Mouse (Mus musculus) lung, postnatal 0 days (tissue): ENCODE measurements at regions not wholly inside any gene's neighbourhood (a gene's known extent, or its start where the extent isn't known, plus 50 kb on each side); places are given as distances from the start of the nearest gene placed in this dataset.

ENCODE experiments used
- ATAC-seq: fragments of 200-750 bp; cut with Nextera tagmentation; 2 replicates; pipeline ENCODE4 v1.8.0; 2017; ENCODE audit warnings: moderate library complexity
- DNase-seq: peaks from one replicate; pipeline ENCODE4 v3.0.0-alpha.2; 2016; ENCODE audit warnings: low spot score
- H3K27ac ChIP-seq: fragments of 300-500 bp; sonication (generic); 2 replicates; pipeline ENCODE4 v1.5.1; 2014; ENCODE audit warnings: antibody characterized with exemption, mild to moderate bottlenecking, low read length, mixed read lengths
- H3K27me3 ChIP-seq: fragments of 300-500 bp; sonication (generic); replicated peaks from 2 replicates; pipeline ENCODE4 v1.6.1; 2014; ENCODE audit warnings: low read length, mixed read lengths; ENCODE audit not compliant: insufficient read depth
- H3K36me3 ChIP-seq: fragments of 300-500 bp; sonication (generic); 2 replicates; pipeline ENCODE4 v1.6.1; 2014; ENCODE audit warnings: low read length, mixed read lengths; ENCODE audit not compliant: insufficient read depth
- H3K4me1 ChIP-seq: fragments of 300-500 bp; sonication (generic); 2 replicates; pipeline ENCODE4 v1.6.1; 2014; ENCODE audit warnings: antibody characterized with exemption, low read depth, low read length, mixed read lengths; ENCODE audit not compliant: insufficient read depth
- H3K4me2 ChIP-seq: fragments of 300-500 bp; sonication (generic); replicated peaks from 2 replicates; pipeline ENCODE4 v1.6.1; 2014; ENCODE audit warnings: low read depth, mild to moderate bottlenecking, low read length, moderate library complexity, mixed read lengths
- H3K4me3 ChIP-seq: fragments of 300-500 bp; sonication (generic); 2 replicates; pipeline ENCODE4 v1.5.1; 2014; ENCODE audit warnings: low read depth, low read length
- H3K9ac ChIP-seq: fragments of 300-500 bp; sonication (generic); replicated peaks from 2 replicates; pipeline ENCODE4 v1.6.1; 2014; ENCODE audit warnings: low read depth, mild to moderate bottlenecking
- H3K9me3 ChIP-seq: fragments of 300-500 bp; sonication (generic); 2 replicates; pipeline ENCODE4 v1.6.1; 2016; ENCODE audit warnings: low read length, mixed read lengths
- CTCF ChIP-seq: IDR thresholded peaks from 2 replicates; pipeline ENCODE4 v1.5.1; 2016; ENCODE audit warnings: antibody characterized with exemption, mild to moderate bottlenecking
- EP300 ChIP-seq: IDR thresholded peaks from 2 replicates; pipeline ENCODE4 v1.6.1; 2016; ENCODE audit warnings: antibody characterized with exemption, mild to moderate bottlenecking, control low read depth
- WGBS: fragments of 180-500 bp; shearing (Covaris S2); extraction: QIAGEN DNeasy Blood & Tissue Kit; methylation state at CpG from one replicate; pipeline ENCODE4 v1.1.7; 2014; 5-methylcytosine and 5-hydroxymethylcytosine counted together

GRCm38 (mm10) chr2:26787312-26787711, 77.5 kb downstream of the Abo start:
- no peaks in the 10 kb centered on the region for H3K9me3 ChIP-seq
- ATAC-seq (no peak), DNase-seq (no peak)
- H3K4me3 ChIP-seq = no peak overlapping the region
- H3K27me3 ChIP-seq = no peaks in the 10 kb centered on the region
- no peaks in the 10 kb centered on the region for H3K36me3 ChIP-seq
- H3K9ac ChIP-seq = no peak overlapping the region
- H3K4me1 ChIP-seq = no peaks in the 10 kb centered on the region
- H3K4me2 ChIP-seq = no peak overlapping the region
- no peak overlapping the region for H3K27ac ChIP-seq
- TF ChIP-seq EP300 (no peak), CTCF (no peak)

- no peak overlapping the region for H3K9ac ChIP-seq
- TF ChIP-seq CTCF = no peak
- TF ChIP-seq EP300 = no peak
- no peaks in the 10 kb centered on the region for H3K9me3 ChIP-seq
- H3K27me3 ChIP-seq = no peaks in the 10 kb centered on the region
- no peak overlapping the region for H3K27ac ChIP-seq
- ATAC-seq (no peak), DNase-seq (no peak)
- 78% methylated on average over 2 of the region's 2 CpGs for WGBS
- H3K4me1 ChIP-seq = no peaks in the 10 kb centered on the region
- no peak overlapping the region for H3K4me3 ChIP-seq
- H3K4me2 ChIP-seq = no peak overlapping the region
- H3K36me3 ChIP-seq = no peaks in the 10 kb centered on the region
These were observed 87.8 kb downstream of the Abo start for GRCm38 (mm10) chr2:26777016-26777415.

GRCm38 (mm10) chr2:26753357-26753756, 82.3 kb upstream of the Lcn4 start:
- Histone ChIP-seq H3K4me1 (no peaks in the 10 kb centered on the region), H3K27ac (no peak overlapping the region), H3K4me2 (no peak overlapping the region), H3K9ac (no peak overlapping the region), H3K27me3 (no peaks in the 10 kb centered on the region), H3K36me3 (no peaks in the 10 kb centered on the region), H3K9me3 (no peaks in the 10 kb centered on the region), H3K4me3 (no peak overlapping the region)
- WGBS = 75% methylated on average over 4 of the region's 4 CpGs
- TF ChIP-seq EP300 = no peak
- no peak for TF ChIP-seq CTCF
- DNase-seq = no peak
- ATAC-seq = no peak

- no peak overlapping the region for H3K27ac ChIP-seq
- TF ChIP-seq EP300 (no peak), CTCF (no peak)
- H3K27me3 ChIP-seq = no peaks in the 10 kb centered on the region
- H3K9ac ChIP-seq = no peak overlapping the region
- no peaks in the 10 kb centered on the region for H3K4me1 ChIP-seq
- WGBS = 67% methylated on average over 1 of the region's 1 CpGs
- no peak overlapping the region for H3K4me2 ChIP-seq
- ATAC-seq (no peak), DNase-seq (no peak)
- no peaks in the 10 kb centered on the region for H3K36me3 ChIP-seq
- no peaks in the 10 kb centered on the region for H3K9me3 ChIP-seq
- no peak overlapping the region for H3K4me3 ChIP-seq
These were observed 80.8 kb upstream of the Lcn4 start for GRCm38 (mm10) chr2:26751916-26752315.

DNA sequence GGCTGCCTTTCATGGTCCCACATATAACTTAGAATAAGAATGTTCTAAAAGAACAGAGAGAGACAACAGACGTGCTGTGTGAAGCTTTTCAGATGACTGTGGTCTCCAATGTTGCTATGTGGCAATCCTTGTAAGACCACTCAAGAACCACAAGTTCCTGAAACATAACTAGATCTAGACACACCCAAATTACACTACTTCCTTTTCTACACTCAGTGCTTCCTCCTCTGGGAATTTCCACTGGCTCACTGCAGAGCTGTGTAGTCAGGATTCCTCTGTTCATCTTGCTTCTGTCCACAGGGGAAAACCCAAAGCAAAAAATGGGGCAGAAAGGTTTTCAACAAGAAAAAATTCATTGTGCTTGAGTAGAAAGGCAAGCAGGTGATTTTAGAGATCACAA, 73.3 kb upstream of the Lcn4 start:
- ATAC-seq (no peak), DNase-seq (peak; percentile 31)
- Histone ChIP-seq H3K27ac (no peak overlapping the region), H3K4me2 (no peak overlapping the region), H3K36me3 (no peaks in the 10 kb centered on the region), H3K9ac (no peak overlapping the region), H3K27me3 (no peaks in the 10 kb centered on the region), H3K4me3 (no peak overlapping the region), H3K9me3 (no peaks in the 10 kb centered on the region), H3K4me1 (no peaks in the 10 kb centered on the region)
- TF ChIP-seq EP300 (no peak), CTCF (no peak)
- 48% methylated on average over 1 of the region's 1 CpGs for WGBS

GRCm38 (mm10) chr2:26738926-26739325, 67.8 kb upstream of the Lcn4 start:
- Histone ChIP-seq H3K27ac (no peak overlapping the region), H3K4me1 (no peaks in the 10 kb centered on the region), H3K4me2 (no peak overlapping the region), H3K9ac (no peak overlapping the region), H3K4me3 (no peak overlapping the region), H3K36me3 (no peaks in the 10 kb centered on the region), H3K27me3 (no peaks in the 10 kb centered on the region), H3K9me3 (no peaks in the 10 kb centered on the region)
- 38% methylated on average over 1 of the region's 1 CpGs for WGBS
- ATAC-seq (no peak), DNase-seq (no peak)
- TF ChIP-seq CTCF (no peak), EP300 (no peak)

DNA sequence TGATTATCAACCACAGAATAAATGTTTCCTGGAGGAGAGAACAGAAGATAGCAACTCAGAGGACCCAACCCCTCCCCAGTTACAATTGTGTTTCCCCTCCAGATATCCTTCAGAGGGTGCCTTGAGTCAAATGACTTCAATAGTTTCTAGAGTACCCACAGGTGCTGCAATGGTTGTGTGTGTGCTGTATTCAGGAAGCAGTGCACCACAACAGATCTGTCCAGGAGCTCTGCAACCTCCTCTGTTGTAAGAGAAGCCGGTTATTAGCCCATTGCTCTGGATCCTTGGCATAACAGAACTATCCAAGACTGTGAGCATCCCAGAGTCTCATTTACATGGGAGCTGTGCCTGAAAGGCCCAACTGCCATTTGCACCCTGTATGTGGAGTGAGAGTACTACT, 66.6 kb upstream of the Lcn4 start:
- WGBS = 70% methylated on average over 1 of the region's 1 CpGs
- DNase-seq (no peak), ATAC-seq (no peak)
- Histone ChIP-seq H3K4me3 (no peak overlapping the region), H3K4me1 (no peaks in the 10 kb centered on the region), H3K9me3 (no peaks in the 10 kb centered on the region), H3K36me3 (no peaks in the 10 kb centered on the region), H3K9ac (no peak overlapping the region), H3K27ac (no peak overlapping the region), H3K4me2 (no peak overlapping the region), H3K27me3 (no peaks in the 10 kb centered on the region)
- TF ChIP-seq CTCF = no peak
- no peak for TF ChIP-seq EP300
